Mouse (Mus musculus) kidney, adult 11 months (tissue): ENCODE measurements around the gene Npat.

ENCODE experiments used
- DNase-seq: peaks from one replicate; pipeline ENCODE4 v3.0.0; 2022

Gene Npat

GRCm38 (mm10) chr9:53536558-53537320 lies at the start of gene Npat, which contains the start of gene Atm:
TSS of gene Npat (plus strand) at chr9:53537047.
TSS of gene Atm (minus strand) at chr9:53536740.
- DNase-seq = peak; percentile 99

DNA sequence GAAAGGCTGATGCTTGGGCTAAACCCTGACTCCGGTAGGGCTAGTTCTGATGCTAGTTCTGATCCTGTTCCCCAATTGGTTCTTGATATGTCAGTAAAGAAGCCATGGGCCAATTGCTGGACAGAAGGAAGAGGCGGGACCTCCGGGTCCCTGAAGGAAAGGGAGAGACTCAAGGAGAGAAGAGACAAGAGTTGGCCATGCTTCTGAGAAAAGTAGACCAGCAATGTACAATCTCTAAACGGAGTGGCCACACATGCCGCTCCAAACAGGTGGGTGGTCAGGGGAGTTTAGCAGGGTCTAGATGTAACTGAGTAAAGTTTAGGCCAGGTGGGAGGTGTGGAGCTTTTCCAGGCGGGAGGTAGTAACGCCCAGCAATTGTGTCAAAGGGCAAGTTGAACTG lies 28.8 kb upstream of the Npat start:
- DNase-seq = no peak

DNA sequence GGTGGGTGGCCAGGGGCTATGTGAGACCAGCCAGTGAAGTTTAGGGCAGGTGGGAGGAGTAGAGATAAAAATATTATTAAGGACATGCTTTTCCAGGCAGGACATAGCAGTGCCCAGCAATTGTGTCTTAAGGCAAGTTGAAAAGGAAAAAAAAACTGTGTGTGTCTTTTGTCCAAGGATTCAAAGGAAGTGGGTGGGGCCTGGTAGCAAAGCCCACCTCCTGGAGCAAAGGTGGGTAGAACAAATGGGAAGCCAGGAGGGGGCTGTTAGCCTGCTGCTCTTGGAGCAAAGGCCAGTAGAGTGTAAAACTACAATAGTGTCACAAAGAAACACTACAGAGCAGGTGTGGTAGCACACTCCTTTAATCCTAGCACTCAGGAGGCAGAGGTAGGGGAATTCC lies 22.8 kb upstream of the Npat start:
- DNase-seq = no peak

- DNase-seq = no peak
Measured at GRCm38 (mm10) chr9:53517373-53518009, 19.4 kb upstream of the Npat start.

DNA sequence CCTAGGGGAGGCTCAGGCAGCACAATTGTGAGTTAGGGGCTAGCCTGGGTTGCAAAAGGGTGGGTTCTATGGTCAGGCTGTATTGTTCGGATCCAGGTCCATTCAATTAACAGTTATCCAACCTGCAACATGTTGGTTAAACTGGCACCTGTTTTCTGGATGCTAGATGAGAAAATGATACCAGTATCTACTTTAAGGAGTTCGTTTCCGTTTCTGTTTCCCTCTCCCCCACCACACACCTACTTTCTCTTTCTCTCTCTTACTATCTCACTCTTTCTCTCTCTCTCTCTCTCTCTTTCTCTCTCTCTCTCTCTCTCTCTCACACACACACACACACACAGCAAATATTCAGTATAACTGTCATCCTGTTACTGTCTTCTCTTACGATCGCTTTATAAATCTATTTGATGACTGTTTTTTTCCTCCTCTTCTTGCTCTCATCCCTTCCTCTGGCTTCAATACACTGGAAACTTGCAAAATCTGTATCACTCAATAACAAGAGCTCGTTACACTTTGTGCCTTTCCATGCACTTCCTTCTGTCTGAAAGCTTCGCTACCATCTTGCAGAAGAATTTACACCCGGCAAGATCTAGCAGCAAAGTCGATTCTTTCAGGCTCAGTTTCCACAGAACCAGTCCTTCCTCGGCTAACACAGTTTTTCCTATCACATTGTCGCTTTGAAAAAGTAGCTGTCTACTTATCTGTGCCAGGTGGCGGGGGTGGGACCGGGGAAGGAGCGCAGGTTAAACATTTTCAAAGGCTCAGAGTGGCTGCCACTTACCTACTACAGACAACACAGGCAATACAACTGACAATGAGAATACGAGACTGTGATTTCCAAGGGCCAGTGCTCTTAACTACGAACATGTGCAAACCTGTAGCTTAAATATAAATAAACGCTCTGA lies 1.2 kb upstream of the Npat start:
- peak; percentile 23 for DNase-seq

GRCm38 (mm10) chr9:53537336-53537965 lies 604 bp downstream of the Npat start:
- no peak for DNase-seq

DNA sequence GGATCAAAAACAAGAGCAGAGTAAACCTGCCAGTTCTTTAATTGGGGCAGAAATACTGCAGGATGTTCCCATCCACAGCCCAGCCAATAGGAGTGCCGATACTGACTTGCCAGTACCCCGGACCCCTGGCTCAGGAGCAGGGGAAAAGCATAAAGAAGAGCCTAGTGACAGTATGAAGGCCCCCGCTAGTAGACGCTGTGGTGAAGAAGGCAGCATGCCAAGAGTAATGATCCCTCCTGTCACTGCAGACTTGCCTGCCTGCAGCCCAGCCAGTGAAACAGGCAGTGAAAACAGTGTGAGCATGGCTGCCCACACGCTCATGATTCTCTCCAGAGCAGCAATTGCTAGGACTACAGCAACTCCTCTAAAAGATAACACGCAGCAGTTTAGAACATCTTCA lies 33.8 kb downstream of the Npat start:
- no peak for DNase-seq

DNA sequence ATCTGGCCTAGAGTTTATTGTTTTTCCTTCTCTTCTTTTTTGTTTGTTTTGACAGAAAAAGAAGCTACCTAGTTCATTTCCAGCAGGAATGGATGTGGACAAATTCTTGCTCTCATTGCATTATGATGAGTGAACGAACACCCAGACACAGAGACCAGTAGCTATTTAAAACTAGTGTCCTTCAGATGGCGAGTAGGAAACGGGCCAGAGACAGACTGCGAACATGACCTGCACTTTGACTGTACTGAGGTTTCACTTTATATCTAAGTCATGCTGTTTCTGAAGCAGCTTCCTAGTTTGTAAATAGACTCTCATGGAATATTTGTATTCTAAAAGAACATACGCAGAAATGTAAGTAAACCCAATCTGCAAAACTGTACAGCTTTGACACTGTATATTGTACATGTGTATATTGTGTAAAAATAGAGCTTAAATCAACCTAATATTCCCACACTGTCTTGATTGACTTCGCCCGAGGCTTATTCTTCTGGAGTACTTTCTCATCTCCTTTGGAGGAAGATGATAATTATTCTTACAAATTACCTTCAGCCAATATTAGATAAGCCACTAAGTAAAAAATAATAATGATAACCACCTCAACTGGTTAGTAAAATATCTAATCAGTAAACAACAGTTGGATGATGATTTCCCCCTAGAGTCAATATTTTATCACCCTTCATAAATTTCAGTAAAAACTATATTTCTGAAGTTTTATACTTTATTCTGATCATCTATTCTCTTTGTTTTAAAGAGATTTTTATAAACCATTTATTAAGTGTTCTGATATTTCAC lies 35.9 kb downstream of the Npat start:
- DNase-seq = no peak

DNA sequence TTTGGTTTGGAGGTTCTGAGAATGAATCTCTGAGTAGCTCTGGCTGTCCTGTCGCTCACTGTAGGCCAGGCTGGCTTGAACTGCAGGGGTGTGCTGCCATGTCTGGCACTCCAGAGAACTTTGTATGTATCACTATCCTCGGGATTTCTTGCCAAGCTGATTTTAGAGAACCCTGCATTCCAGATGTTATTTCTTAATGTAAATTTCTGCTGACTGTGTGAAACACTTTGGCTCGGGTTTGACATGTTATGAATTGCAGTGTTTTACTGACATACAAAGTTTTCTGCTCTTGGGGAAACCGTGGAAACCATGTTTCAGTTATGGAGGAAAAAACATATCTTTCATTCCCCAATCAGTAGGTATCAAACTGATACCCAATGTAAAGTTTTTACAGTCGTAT lies 38.9 kb downstream of the Npat start:
- no peak for DNase-seq

- DNase-seq = no peak
Measured at GRCm38 (mm10) chr9:53581870-53582269, 45.0 kb downstream of the Npat start.

DNA sequence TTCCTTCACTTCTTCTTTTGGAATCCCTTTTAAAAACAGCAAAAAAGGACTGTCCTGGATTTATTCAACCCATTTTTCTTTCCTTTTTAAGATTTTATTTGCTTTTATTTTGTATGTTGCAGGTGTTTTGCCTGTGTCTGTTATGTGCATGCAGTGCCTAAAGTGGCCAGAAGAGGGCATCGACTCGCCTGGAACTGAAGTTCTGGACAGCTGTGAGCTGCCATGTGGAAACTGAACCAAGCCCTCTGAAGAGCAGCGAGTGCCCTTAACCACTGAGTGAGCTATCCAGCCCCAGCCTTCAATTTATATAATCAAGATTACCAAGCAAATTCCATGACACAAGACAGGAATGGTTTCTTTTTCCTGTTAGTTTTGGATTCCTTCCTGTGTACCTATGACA lies 57.9 kb downstream of the Npat start:
- peak; percentile 62 for DNase-seq

GRCm38 (mm10) chr9:53596971-53597600 lies 60.2 kb downstream of the Npat start:
- DNase-seq = no peak

- DNase-seq = peak; percentile 67
Measured at GRCm38 (mm10) chr9:53598631-53599030, 61.8 kb downstream of the Npat start.

DNA sequence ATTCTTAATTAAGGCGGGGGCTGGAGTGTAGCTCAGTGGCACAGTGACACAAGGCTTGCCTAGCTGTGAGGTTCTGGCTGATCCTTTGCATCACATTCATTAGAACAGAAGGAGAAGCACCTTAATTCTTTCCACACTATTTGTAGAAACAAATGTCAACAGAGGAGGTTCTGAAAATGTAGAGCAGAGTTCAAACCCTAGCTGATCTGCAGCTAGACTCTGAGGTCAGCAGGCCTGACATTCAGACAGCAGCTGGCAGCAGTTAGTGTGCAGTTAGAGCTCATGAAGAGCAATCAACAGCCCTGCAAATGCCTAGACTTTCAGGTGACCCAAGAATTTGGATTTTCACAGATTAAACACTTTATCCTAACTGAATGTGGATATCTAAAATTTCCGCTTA lies 64.7 kb downstream of the Npat start:
- no peak for DNase-seq

GRCm38 (mm10) chr9:53603384-53603783 lies 66.5 kb downstream of the Npat start:
- peak; percentile 1 for DNase-seq

GRCm38 (mm10) chr9:53603849-53604248 lies 67.0 kb downstream of the Npat start:
- DNase-seq = no peak

DNA sequence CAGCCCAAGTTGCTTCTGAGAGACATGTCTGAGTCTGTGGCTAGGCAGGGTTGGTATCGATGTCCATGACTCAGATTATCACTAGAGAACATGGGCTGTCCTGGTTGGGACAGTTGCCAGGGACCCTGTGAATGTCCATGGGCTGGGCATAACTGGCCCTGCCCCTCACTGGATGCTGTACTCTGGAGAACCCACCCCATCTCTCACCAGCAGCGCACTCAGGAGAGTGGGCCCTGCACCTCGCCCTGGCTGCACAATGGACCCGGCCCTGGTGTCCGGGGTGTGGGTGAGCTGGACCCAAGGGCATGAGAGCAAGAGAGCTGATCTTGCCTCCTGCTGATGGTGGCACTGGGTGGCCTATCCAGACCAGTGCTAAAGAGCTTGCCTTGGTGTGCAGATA lies 68.1 kb downstream of the Npat start:
- DNase-seq = no peak

DNA sequence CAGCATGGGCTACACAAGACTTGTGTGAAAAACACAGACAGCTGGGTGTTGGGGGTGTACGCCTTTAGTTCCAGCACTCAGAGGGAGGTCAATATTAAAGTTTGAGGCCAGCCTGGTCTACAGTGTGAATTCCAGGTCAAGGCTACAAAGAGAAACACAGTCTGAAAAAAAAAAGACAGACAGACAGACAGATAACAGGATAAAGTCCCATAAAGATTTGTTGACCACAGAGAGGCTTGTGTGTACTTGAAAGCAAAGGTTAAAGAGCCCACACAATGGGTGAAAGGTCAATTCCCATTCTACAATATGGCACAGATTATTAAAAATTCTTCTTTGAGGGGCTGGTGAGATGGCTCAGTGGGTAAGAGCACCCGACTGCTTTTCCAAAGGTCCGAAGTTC lies 70.3 kb downstream of the Npat start:
- DNase-seq = peak; percentile 1

DNA sequence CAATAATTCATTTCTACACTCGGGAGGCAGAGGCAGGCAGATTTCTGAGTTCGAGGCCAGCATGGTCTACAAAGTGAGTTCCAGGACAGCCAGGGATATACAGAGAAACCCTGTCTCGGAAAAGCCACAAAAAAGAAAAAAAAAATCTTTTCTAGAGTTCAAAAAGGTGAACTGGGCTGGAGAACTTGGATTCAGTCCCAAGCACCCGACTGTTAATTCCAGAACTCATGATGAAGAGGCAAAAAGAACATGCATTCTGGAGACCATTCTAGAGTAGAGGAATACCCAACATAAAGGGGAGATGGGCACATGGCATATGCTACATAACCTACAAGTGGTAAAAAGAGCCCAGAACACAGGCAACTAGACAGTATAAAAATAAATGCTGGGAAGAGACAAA lies 71.0 kb downstream of the Npat start:
- peak; percentile 2 for DNase-seq

DNA sequence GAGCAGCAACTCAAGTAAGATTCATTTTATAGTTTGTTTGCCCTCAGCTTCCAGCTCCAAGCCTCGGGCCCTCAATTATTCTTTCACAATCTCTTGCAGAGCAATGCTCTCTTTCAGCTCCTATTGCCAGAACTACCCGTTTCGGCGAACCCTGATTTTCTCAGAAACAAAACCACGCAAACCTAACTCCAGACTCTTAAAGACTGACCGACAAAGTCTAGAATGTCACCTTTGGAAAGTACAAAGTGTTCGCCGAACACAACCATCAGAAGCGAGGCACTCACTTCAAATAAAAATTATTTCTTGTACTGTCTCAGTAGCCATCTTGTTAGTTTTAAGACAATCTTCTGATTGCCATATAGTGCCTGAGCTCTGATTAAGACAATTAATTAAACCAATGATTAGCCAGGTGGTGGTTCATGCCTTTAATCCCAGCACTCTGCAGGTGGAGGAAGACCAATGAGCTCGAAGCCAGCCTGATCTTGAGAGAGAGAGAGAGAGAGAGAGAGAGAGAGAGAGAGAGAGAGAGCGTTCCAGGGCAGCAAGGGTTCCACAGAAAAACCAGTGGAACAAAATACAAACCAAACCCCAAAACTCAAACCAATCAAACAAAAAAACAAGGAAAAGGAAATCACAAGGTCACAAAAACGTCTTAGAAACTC lies 72.6 kb downstream of the Npat start:
- DNase-seq = peak; percentile 14
